In the genomic region with DNA sequence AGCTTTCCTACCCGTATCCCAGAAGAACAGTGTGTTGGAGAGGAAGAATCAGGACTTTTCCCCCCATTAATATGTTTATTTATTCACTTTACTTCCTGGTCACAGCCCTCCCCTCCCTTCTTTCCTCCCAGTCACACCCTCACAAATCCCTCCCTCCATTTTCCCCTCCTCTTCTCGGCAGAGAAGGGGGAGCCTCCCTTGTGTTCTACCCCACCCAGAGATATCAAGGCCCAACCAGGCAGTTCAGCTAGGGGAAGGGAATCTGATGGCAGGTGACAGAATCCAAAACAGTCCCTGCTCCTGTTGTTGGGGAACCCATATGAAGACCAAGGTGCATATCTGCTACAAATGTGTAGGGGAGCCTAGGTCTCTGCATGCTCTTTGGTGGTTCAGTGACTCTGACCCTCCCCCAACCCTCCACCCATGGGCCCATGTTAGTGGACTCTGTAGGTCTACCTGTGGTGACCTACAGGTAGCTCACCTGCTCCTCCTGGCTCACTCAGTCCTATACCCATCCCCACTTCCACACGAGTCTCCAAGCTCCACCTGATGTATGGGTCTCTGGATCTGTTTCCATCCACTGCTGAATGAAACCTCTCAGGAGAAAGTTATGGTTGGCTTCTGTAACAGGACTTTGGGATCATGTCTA, we compare ENCODE assay signal across 15 mouse cellular contexts. TPM values are rescaled to one million over a fixed set of nuclear protein-coding genes. Genes with fewer than 3 reads are reported as not detected.
"Had no signal": no experiment of that assay in that cellular context is flagged by ENCODE, and none has a peak within 500 bp of the region (broad histone marks: within the 10 kb centered on the region; RNA-seq: fewer than 3 reads in every experiment).

No protein-coding gene starts in this region.

- H3K4me1 ChIP-seq: stomach, embryonic 15.5 days had no signal

- ATAC-seq: midbrain, embryonic 15.5 days had no signal

- H3K4me3 ChIP-seq: limb, embryonic 15.5 days; midbrain, embryonic 15.5 days; neural tube, embryonic 13.5 days; stomach, embryonic 15.5 days had no signal

- H3K27ac ChIP-seq: kidney, postnatal 0 days; limb, embryonic 15.5 days; midbrain, embryonic 15.5 days; neural tube, embryonic 13.5 days; stomach, embryonic 15.5 days had no signal

- H3K9me3 ChIP-seq: limb, embryonic 15.5 days; midbrain, embryonic 15.5 days; neural tube, embryonic 13.5 days; stomach, embryonic 15.5 days had no signal

- H3K27me3 ChIP-seq: limb, embryonic 15.5 days; midbrain, embryonic 15.5 days; neural tube, embryonic 13.5 days; stomach, embryonic 15.5 days had no signal

- H3K4me2 ChIP-seq: limb, embryonic 15.5 days; midbrain, embryonic 15.5 days; neural tube, embryonic 13.5 days; stomach, embryonic 15.5 days had no signal

- H3K36me3 ChIP-seq: midbrain, embryonic 15.5 days; neural tube, embryonic 13.5 days; stomach, embryonic 15.5 days had no signal

- DNase-seq: kidney, adult 9 months; kidney, postnatal 36 days; layer of hippocampus, adult 9-11 months; layer of hippocampus, postnatal 36 days; lung, adult 18-20 months; lung, postnatal 36 days; retina, postnatal 1 day; right cerebral cortex, postnatal 14 days; thymus, postnatal 36 days had no signal

- H3K9ac ChIP-seq: limb, embryonic 15.5 days; midbrain, embryonic 15.5 days; neural tube, embryonic 13.5 days; stomach, embryonic 15.5 days had no signal

RNA-seq across cellular contexts. Expression of a gene that starts 55.0 kb away (rescaled TPM):
- polyA plus RNA-seq: limb, embryonic 11.5 days; neural tube, embryonic 13.5 days had no signal
